ENCODE assay signal across 25 mouse cellular contexts in the genomic region with DNA sequence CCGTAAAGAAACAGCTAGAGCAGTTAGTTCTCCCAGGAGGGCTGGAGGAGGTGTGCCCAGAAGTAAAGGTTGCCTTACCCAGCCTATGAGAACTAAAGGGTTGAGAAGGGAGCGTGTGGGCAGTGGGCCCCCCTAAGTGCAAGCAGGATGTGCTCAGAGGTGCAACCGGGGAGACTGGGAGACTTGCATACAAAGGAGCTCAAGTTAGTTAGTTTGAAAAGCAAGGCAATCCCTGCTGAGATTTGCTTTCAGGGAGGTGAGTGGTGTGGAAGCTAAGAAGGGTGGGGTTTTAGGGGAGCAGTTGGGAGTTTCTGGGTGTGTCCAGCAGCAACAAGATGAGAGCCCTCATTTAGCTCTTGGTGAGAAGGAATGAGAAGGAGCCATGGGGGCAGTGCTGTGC.
DNase-seq lines count a peak whose midpoint lies in the region; ATAC-seq and TF ChIP-seq lines count a peak whose summit lies in the region.
"Had no signal": no experiment of that assay in that cellular context is flagged by ENCODE, and none has a peak within 500 bp of the region (broad histone marks: within the 10 kb centered on the region; RNA-seq: fewer than 3 reads in every experiment).

No protein-coding gene starts in this region.

- H3K27me3 ChIP-seq in forebrain, embryonic 11.5 days (ENCODE audit: control insufficient read depth, insufficient read depth, low read length) = no peaks in the 10 kb centered on the region
- no peaks in the 10 kb centered on the region for H3K27me3 ChIP-seq in forebrain, embryonic 12.5 days
- no peaks in the 10 kb centered on the region for H3K27me3 ChIP-seq in E14TG2a.4 (ENCODE audit: insufficient read depth, low read length)
- H3K27me3 ChIP-seq in hindbrain, embryonic 10.5 days (ENCODE audit: insufficient read depth, poor library complexity, severe bottlenecking) = no peaks in the 10 kb centered on the region
- H3K27me3 ChIP-seq: embryonic facial prominence, embryonic 13.5 days; hindbrain, embryonic 13.5 days had no signal

- no peak overlapping the region for H3K4me2 ChIP-seq in forebrain, embryonic 11.5 days (ENCODE audit: low read depth, low read length, severe bottlenecking)
- H3K4me2 ChIP-seq in forebrain, embryonic 12.5 days = no peak overlapping the region
- H3K4me2 ChIP-seq: embryonic facial prominence, embryonic 13.5 days; heart, embryonic 11.5 days; hindbrain, embryonic 13.5 days had no signal

- 49% methylated on average over 3 of the region's 3 CpGs for WGBS in forebrain, embryonic 11.5 days
- WGBS in forebrain, embryonic 12.5 days = 50% methylated on average over 3 of the region's 3 CpGs
- 60% methylated on average over 3 of the region's 3 CpGs for WGBS in hindbrain, embryonic 10.5 days

- no peak for TF ChIP-seq CTCF in E14TG2a.4 (conservative IDR thresholded peaks at IDR 0.05; ENCODE audit: low read length)

- ATAC-seq in forebrain, embryonic 11.5 days (replicated peaks; ENCODE audit: low FRiP score) = no peak
- no peak for ATAC-seq in forebrain, embryonic 12.5 days (ENCODE audit: low FRiP score)
- ATAC-seq: activated CD4-positive, CD25-positive, alpha-beta regulatory T cell, adult 4 months; forebrain, embryonic 14.5 days; forebrain, postnatal 0 days; hindbrain, embryonic 16.5 days had no signal

- no peaks in the 10 kb centered on the region for H3K9me3 ChIP-seq in forebrain, embryonic 11.5 days (ENCODE audit: control insufficient read depth, low read length)
- no peaks in the 10 kb centered on the region for H3K9me3 ChIP-seq in forebrain, embryonic 12.5 days
- no peaks in the 10 kb centered on the region for H3K9me3 ChIP-seq in E14TG2a.4 (ENCODE audit: low read length)
- H3K9me3 ChIP-seq in hindbrain, embryonic 10.5 days = no peaks in the 10 kb centered on the region
- H3K9me3 ChIP-seq: embryonic facial prominence, embryonic 10.5 days; embryonic facial prominence, embryonic 13.5 days; hindbrain, embryonic 13.5 days had no signal

- no peaks in the 10 kb centered on the region for H3K4me1 ChIP-seq in forebrain, embryonic 11.5 days (replicated peaks; ENCODE audit: control insufficient read depth, insufficient read depth, low read length)
- no peaks in the 10 kb centered on the region for H3K4me1 ChIP-seq in forebrain, embryonic 12.5 days
- peaks cover 77% of the 10 kb centered on the region for H3K4me1 ChIP-seq in E14TG2a.4 (replicated peaks; ENCODE audit: low read depth, low read length)
- no peaks in the 10 kb centered on the region for H3K4me1 ChIP-seq in hindbrain, embryonic 10.5 days (replicated peaks)
- H3K4me1 ChIP-seq: embryonic facial prominence, embryonic 10.5 days; embryonic facial prominence, embryonic 13.5 days had no signal

- H3K9ac ChIP-seq in forebrain, embryonic 11.5 days (ENCODE audit: low read length) = no peak overlapping the region
- H3K9ac ChIP-seq in forebrain, embryonic 12.5 days = no peak overlapping the region
- H3K9ac ChIP-seq: embryonic facial prominence, embryonic 13.5 days; forebrain, postnatal 0 days; hindbrain, embryonic 13.5 days had no signal

- H3K4me3 ChIP-seq in forebrain, embryonic 11.5 days (ENCODE audit: low read depth, low read length) = no peak overlapping the region
- no peak overlapping the region for H3K4me3 ChIP-seq in forebrain, embryonic 12.5 days (replicated peaks)
- H3K4me3 ChIP-seq in E14TG2a.4 (replicated peaks; ENCODE audit: low read length) = peak overlapping the region; percentile 37
- no peak overlapping the region for H3K4me3 ChIP-seq in hindbrain, embryonic 10.5 days
- H3K4me3 ChIP-seq: embryonic facial prominence, embryonic 10.5 days; embryonic facial prominence, embryonic 13.5 days; erythroblast, embryonic 14.5 days; gastrocnemius, adult 2 months; hindbrain, embryonic 13.5 days had no signal

- H3K36me3 ChIP-seq in forebrain, embryonic 11.5 days (ENCODE audit: control insufficient read depth, insufficient read depth, low read length) = no peaks in the 10 kb centered on the region; the same call in 1 of the 2 replicates
- peaks cover 61% of the 10 kb centered on the region for H3K36me3 ChIP-seq in forebrain, embryonic 12.5 days (replicated peaks)
- no peaks in the 10 kb centered on the region for H3K36me3 ChIP-seq in E14TG2a.4 (ENCODE audit: insufficient read depth, low read length)
- peaks cover 74% of the 10 kb centered on the region for H3K36me3 ChIP-seq in hindbrain, embryonic 10.5 days

- H3K27ac ChIP-seq in forebrain, embryonic 11.5 days (ENCODE audit: low read depth, low read length) = no peak overlapping the region
- no peak overlapping the region for H3K27ac ChIP-seq in forebrain, embryonic 12.5 days
- H3K27ac ChIP-seq in hindbrain, embryonic 10.5 days = no peak overlapping the region
- H3K27ac ChIP-seq: embryonic facial prominence, embryonic 10.5 days; embryonic facial prominence, embryonic 13.5 days; gastrocnemius, adult 2 months; hindbrain, embryonic 13.5 days had no signal

- peak; percentile 44 for DNase-seq in forebrain, embryonic 11.5 days (ENCODE audit: low spot score)
- DNase-seq in lung, postnatal 25 days (ENCODE audit: low spot score) = peak; percentile 10
- no peak for DNase-seq in lung, postnatal 10 days
- no peak for DNase-seq in hindbrain, embryonic 10.5 days (ENCODE audit: low spot score)
- DNase-seq: adrenal gland, adult 8-10 months; adrenal gland, postnatal 25 days; cerebellum, adult 11-12 months; cerebellum, adult 8-10 months; cerebellum, postnatal 10 days; cerebellum, postnatal 36 days; embryo, embryonic 11 days; forebrain, postnatal 0 days; gastrocnemius, adult 2 months; gastrocnemius, postnatal 14 days; heart, adult 11 months had no signal

Comparison
In these comparisons a context has a peak if more than half of its experiments do, and no peak if none do; other contexts are left out.
1. DNase-seq: peak in forebrain, embryonic 11.5 days (single experiment) and lung, postnatal 25 days (single experiment); none in lung, postnatal 10 days (single experiment) and hindbrain, embryonic 10.5 days (single experiment).